Mouse (Mus musculus) embryonic facial prominence, embryonic 10.5 days (tissue): ENCODE data around the gene Zfp384. TPM values are rescaled to one million over a fixed set of nuclear protein-coding genes. Genes with fewer than 3 reads are reported as not detected.
"Not testable (repeated sequence)": the region's sequence is repeated elsewhere in the genome, so short reads cannot be mapped to it uniquely, and the experiment has no call there.

Experiments used
- DNase-seq: peaks from one replicate; pipeline ENCODE4 v3.0.0-alpha.2; 2017; ENCODE audit warnings: low spot score
- H3K27ac ChIP-seq: fragments of 300-500 bp; sonication (generic); replicated peaks from 2 replicates; pipeline ENCODE4 v1.5.1; 2016; ENCODE audit warnings: mild to moderate bottlenecking
- H3K27me3 ChIP-seq: fragments of 300-500 bp; sonication (generic); replicated peaks from 2 replicates; pipeline ENCODE4 v1.6.1; 2016; ENCODE audit warnings: low read depth, mild to moderate bottlenecking; ENCODE audit not compliant: poor library complexity, severe bottlenecking
- H3K36me3 ChIP-seq: fragments of 300-500 bp; sonication (generic); replicated peaks from 2 replicates; pipeline ENCODE4 v1.6.1; 2016; ENCODE audit warnings: mild to moderate bottlenecking, moderate library complexity
- H3K4me1 ChIP-seq: fragments of 300-500 bp; sonication (generic); 2 replicates; pipeline ENCODE4 v1.6.1; 2016
- H3K4me3 ChIP-seq: fragments of 300-500 bp; sonication (generic); 2 replicates; pipeline ENCODE4 v1.5.1; 2016; ENCODE audit warnings: mild to moderate bottlenecking, moderate library complexity
- H3K9me3 ChIP-seq: fragments of 300-500 bp; sonication (generic); 2 replicates; pipeline ENCODE4 v1.6.1; 2016; ENCODE audit warnings: mild to moderate bottlenecking
- WGBS: fragments of 180-500 bp; shearing (Covaris S2); methylation state at CpG from one replicate; pipeline ENCODE4 v1.1.7; 2016; 5-methylcytosine and 5-hydroxymethylcytosine counted together
- polyA plus RNA-seq: library from polyadenylated mRNA; unstranded; fragments of >200 nt; fragmentation: Nextera tagmentation; extraction: Ambion mirVana; gene quantifications from 2 replicates; pipeline ENCODE4 v1.2.1, GENCODE M21; 2016

Gene Zfp384
- polyA plus RNA-seq, 1 experiment from 2014 or later = 11.0 TPM

DNA sequence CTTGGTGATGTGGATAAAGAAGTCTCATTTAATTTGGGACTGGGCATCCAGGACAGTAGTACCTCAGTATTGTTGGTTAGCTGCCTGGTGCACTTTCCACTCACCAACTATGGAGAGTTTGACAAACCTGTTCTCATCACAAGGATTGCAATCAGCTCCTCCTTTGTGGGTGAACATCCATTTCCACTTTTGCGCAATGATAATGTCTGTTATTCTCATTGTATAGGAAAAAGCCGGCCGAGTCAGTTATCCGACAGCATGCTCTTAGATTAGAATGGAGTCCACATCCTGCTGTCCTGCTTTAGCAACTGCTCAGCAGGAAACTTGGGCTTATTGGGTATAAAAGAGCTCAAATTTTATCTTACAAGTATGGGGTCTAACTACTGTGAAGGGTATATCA is 29.7 kb downstream of the Zfp384 start:
- Histone ChIP-seq H3K4me3 (peak overlapping the region; percentile 79), H3K4me1 (peaks cover 15% of the 10 kb centered on the region), H3K36me3 (peaks cover 64% of the 10 kb centered on the region), H3K27me3 (no peaks in the 10 kb centered on the region), H3K9me3 (no peaks in the 10 kb centered on the region), H3K27ac (peak overlapping the region; percentile 89)
- WGBS = 93% methylated on average over 4 of the region's 4 CpGs
- no peak for DNase-seq

DNA sequence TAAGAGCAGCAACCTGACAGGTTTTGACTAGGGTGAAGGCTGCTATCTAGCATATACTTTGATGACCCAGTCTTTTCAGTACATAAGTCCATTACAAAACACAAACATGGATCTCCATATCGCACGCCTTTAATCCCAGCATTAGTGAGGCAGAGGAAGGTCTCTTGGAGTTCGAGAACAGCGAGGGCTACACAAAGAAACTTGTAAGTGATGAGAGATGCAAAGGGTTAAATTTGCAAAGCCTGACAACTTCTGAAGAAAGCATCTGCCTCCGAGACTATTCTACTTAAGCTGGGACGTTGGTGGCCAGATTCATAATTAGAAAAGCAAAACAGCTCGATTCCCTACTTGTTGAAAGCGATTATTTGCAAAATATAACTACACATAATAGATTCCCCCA is 30.2 kb downstream of the Zfp384 start:
- Histone ChIP-seq H3K4me3 (peak overlapping the region; percentile 79), H3K27me3 (no peaks in the 10 kb centered on the region), H3K4me1 (peaks cover 15% of the 10 kb centered on the region), H3K9me3 (no peaks in the 10 kb centered on the region), H3K36me3 (peaks cover 64% of the 10 kb centered on the region), H3K27ac (peak overlapping the region; percentile 89)
- DNase-seq = peak; percentile 30
- 7% methylated on average over 8 of the region's 8 CpGs for WGBS

DNA sequence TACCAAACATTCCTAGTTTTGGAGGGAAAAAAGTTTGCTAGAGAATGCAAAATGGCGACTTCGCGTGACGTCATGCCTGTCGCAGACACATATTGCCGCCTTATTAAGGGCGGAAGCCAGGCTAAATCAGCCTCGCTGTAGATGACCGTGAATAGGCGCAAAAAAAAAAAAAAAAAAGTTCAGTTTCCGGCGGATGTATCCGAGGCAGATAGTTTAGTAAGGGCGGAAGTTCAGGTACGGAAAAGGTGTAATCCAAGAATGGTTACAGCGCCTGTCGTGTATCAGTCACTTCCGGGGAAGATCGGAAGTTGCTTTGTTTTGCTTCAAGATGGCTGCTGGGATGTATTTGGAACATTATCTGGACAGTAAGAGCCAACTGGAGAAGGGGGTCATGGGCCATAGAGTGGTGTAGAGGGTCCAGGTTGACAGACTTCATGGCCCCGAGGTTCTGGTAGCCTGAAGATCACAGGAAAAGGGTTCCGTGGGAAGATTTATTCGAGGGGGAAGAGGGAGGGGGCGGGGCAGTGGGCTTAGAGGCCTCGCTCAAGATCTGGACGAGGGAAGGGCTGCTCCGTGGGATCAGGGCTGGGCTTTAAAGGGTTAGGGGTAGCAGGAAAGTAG is 30.7 kb downstream of the Zfp384 start, which contains the start of gene Ing4:
Gene Ing4 (plus strand): TSS at position 228 of the 621 bp plus-strand sequence.
- Histone ChIP-seq H3K4me3 (peak within 1 kb of the TSS; percentile 79), H3K36me3 (peaks cover 66% of the 10 kb centered on the region), H3K9me3 (no peaks in the 10 kb centered on the region), H3K4me1 (peaks cover 15% of the 10 kb centered on the region), H3K27ac (peak within 1 kb of the TSS; percentile 90), H3K27me3 (no peaks in the 10 kb centered on the region)
- DNase-seq = peak; percentile 90
- under 1% methylated on average over 26 of the region's 26 CpGs for WGBS

DNA sequence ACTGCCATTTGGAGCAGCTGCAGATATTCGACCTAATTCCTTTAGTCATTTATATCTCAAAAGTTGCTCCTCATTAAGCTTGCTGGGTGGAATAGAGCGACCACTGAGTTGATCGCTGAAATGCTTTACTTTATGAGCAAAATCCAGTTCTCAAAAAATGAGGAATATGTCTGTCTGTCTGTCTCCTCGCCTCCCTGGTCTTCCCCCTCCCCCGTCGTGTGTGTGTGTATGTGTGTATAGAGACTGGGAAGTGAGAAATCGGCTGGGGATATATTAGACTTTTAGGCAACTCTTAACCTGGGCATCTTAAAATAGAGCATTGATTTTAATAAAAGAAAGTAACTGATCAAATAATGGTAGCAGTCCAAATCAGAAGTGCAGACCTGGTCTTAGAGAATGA is 31.3 kb downstream of the Zfp384 start:
- Histone ChIP-seq H3K27me3 (no peaks in the 10 kb centered on the region), H3K4me1 (peaks cover 15% of the 10 kb centered on the region), H3K36me3 (peaks cover 66% of the 10 kb centered on the region), H3K9me3 (no peaks in the 10 kb centered on the region), H3K27ac (peak overlapping the region; percentile 90), H3K4me3 (peak overlapping the region; percentile 79)
- DNase-seq = no peak
- 20% methylated on average over 7 of the region's 7 CpGs for WGBS

DNA sequence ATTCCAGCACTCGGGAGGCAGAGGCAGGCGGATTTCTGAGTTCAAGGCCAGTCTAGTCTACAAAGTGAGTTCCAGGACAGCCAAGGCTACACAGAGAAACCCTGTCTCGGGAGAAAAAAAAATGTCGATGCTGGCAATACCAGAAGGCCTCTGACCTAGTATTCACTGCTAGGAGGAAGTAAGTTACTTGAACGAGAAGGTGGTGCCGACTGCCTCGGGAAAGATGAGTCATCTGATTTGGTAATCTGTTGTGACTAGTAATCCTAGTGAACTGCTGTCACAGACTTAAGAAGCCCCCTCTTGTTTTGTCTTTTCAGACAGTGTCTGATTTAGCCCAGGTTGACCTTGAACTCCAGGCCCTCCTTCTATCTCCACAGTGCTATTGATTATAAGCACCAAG is 32.1 kb downstream of the Zfp384 start:
- peaks cover 65% of the 10 kb centered on the region for H3K36me3 ChIP-seq
- 92% methylated on average over 7 of the region's 7 CpGs for WGBS

DNA sequence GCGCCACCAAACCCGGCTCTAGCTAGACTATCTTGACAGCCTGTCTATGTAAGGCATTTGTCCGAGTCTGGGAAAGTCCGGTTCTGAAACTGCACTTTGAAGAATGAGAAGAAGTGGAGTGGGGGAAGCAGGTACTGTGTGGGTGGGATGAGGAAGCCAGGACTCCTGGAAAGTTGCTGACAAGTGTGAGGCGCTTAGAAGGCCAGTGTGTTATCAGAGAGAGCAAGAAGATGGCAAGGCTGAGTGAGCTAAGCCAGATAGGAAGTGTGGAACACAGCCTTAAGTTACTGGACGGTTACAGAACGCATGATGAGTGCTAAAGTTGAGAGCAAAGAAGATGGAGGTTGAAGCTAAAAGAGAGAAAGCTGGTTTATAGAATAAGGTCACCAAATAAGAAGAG is 33.1 kb downstream of the Zfp384 start:
- 95% methylated on average over 7 of the region's 7 CpGs for WGBS
- Histone ChIP-seq H3K4me1 (peaks cover 15% of the 10 kb centered on the region), H3K4me3 (no peak overlapping the region), H3K9me3 (no peaks in the 10 kb centered on the region), H3K27ac (no peak overlapping the region), H3K36me3 (peaks cover 64% of the 10 kb centered on the region), H3K27me3 (no peaks in the 10 kb centered on the region)
- DNase-seq = no peak

More for the DNA sequence above, 32.1 kb downstream of the Zfp384 start:
- no peak for DNase-seq
- Histone ChIP-seq H3K27ac (no peak overlapping the region), H3K9me3 (no peaks in the 10 kb centered on the region), H3K4me3 (peak overlapping the region; percentile 79; the same call in 1 of the 2 replicates), H3K4me1 (peaks cover 15% of the 10 kb centered on the region), H3K27me3 (no peaks in the 10 kb centered on the region)

DNA sequence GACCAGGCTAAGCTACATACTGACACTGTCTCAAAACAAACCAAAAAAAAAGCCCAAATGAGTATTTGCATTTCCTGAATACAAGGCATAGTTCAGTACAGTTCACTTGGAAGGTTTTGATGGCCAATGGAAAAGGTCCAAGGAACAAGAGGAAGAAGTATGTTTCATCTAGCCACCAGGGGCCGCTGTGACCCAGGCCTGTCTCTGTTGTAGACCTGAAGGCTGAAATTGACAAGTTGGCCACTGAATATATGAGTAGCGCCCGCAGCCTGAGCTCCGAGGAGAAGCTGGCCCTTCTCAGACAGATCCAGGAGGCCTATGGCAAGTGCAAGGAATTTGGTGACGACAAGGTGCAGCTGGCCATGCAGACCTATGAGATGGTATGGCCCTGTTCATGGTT is 37.7 kb downstream of the Zfp384 start:
- H3K27me3 ChIP-seq = no peaks in the 10 kb centered on the region
- DNase-seq = peak; percentile 84
- 53% methylated on average over 5 of the region's 5 CpGs for WGBS
- no peak overlapping the region for H3K27ac ChIP-seq
- H3K4me3 ChIP-seq = no peak overlapping the region
- H3K36me3 ChIP-seq = peaks cover 89% of the 10 kb centered on the region
- peaks cover 5% of the 10 kb centered on the region for H3K4me1 ChIP-seq
- no peaks in the 10 kb centered on the region for H3K9me3 ChIP-seq

DNA sequence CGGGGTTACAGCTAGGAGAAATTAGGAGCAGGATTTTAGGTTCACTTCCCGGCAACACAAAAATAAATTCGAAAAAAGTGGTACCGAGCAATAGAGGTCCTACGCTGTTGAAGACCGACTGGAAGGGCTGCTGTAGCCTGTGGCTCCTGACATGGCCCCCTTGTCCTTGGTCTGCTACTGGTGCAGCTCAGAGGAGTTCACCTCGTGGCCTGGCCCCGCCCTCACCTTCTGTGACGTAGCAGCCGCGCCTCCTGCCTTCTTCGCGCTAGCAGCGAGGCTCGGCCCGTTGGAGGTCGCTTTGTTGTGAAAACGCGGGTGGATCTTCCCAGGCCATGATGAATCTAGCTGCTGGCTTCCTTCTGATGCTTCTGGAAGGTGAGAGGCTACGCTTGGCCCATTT is 40.7 kb downstream of the Zfp384 start, which contains the start of gene Acrbp:
Gene Acrbp (plus strand): TSS at position 12 of the 400 bp plus-strand sequence.
- DNase-seq = peak; percentile 42
- H3K9me3 ChIP-seq = no peaks in the 10 kb centered on the region
- H3K4me3 ChIP-seq = no peak within 1 kb of the TSS
- 27% methylated on average over 20 of the region's 20 CpGs for WGBS
- peaks cover 5% of the 10 kb centered on the region for H3K4me1 ChIP-seq
- peaks cover 95% of the 10 kb centered on the region for H3K36me3 ChIP-seq
- no peak within 1 kb of the TSS for H3K27ac ChIP-seq
- H3K27me3 ChIP-seq = no peaks in the 10 kb centered on the region

DNA sequence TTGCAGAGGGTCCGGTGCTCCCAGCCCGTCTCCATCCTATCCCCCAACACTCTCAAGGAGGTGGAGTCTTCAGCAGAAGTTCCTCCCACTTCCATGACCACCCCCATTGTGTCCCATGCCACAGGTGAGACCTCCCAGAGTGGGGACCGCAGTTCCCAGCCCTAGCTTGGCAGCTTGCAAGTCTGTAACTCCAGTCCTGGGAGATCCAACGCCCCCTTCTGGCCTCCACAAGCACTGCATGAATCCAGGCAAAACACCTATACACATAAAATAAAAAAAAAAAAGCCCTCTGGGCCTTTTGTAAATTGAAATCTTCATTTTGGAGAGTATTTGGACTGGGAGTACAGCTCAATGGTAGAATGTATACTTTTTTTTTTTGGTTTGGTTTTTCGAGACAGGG is 42.3 kb downstream of the Zfp384 start:
- WGBS = 71% methylated on average over 5 of the region's 5 CpGs
- peaks cover 88% of the 10 kb centered on the region for H3K36me3 ChIP-seq
- no peak overlapping the region for H3K27ac ChIP-seq
- H3K4me1 ChIP-seq = peaks cover 8% of the 10 kb centered on the region
- H3K27me3 ChIP-seq = no peaks in the 10 kb centered on the region
- DNase-seq = peak; percentile 28
- H3K9me3 ChIP-seq = no peaks in the 10 kb centered on the region
- H3K4me3 ChIP-seq = no peak overlapping the region

DNA sequence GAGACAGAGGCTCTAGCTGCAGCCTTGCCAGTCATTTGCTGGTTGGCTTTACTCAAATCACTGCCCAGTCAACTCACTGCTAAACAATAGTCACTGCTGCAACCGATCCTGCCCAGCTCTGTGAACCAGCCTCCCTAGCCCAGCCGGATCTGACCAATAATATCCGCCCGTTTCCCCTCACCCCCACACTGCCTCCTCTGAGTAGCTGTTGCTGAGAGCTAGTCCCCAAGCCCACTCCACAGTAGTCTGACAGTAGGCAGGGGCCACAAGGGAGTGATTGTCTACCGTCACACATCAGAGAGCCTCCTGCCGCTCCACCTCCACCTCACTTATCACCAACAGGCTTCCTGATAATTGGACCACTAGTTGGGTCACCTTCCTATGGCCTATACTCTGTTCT is 52.5 kb downstream of the Zfp384 start:
- no peak for DNase-seq

DNA sequence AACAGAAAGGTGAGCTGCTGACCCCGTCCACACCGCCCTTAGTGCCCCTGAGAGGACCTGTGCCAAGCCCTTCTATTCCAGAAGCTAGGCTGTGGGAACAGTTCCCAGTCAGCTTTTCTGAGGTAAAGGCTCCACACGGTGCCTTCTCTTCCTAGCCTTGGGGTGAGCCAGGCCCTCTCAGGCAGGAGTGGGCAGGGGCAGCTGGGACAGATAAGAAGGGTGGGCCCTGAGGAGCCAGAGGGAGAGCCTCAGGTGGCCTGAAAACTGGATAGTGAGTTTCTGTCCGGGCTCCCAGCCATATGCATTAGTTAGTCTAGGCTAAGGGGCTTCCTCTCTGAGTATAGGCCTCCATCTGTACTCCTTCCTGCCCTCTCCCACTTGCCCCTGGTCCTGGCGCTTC is 53.6 kb downstream of the Zfp384 start:
- Histone ChIP-seq H3K27ac (no peak overlapping the region), H3K4me3 (no peak overlapping the region), H3K27me3 (no peaks in the 10 kb centered on the region), H3K9me3 (no peaks in the 10 kb centered on the region), H3K36me3 (peaks cover 4% of the 10 kb centered on the region; the same call in 1 of the 2 replicates), H3K4me1 (peaks cover 12% of the 10 kb centered on the region)
- 84% methylated on average over 5 of the region's 5 CpGs for WGBS
- no peak for DNase-seq

More for the DNA sequence above, 52.5 kb downstream of the Zfp384 start:
- 33% methylated on average over 6 of the region's 6 CpGs for WGBS
- H3K27me3 ChIP-seq = no peaks in the 10 kb centered on the region
- no peak overlapping the region for H3K4me3 ChIP-seq
- H3K36me3 ChIP-seq = peaks cover 4% of the 10 kb centered on the region; the same call in 1 of the 2 replicates
- peak overlapping the region; percentile 63; the same call in 1 of the 2 replicates for H3K27ac ChIP-seq
- H3K4me1 ChIP-seq = peaks cover 12% of the 10 kb centered on the region
- no peaks in the 10 kb centered on the region for H3K9me3 ChIP-seq

DNA sequence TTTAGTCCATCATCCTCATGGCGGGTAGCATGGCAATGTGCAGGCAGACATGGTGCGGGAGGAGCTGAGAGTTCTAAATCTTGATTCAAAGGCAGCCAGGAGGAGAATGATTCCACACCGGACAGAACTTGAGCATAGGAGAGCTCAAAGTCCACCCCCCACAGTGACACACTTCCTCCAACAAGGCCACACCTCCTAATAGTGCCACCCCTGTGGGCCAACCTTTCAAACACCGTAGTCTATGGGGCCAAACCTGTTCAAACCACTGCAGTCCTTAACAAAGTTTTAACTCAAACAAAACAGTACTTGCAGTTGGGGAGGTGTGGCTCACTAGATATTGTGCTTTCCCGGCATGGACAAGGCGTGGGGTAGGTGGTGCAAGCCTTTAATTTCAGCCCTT is 55.0 kb downstream of the Zfp384 start:
- DNase-seq = no peak
- no peaks in the 10 kb centered on the region for H3K9me3 ChIP-seq
- WGBS = 92% methylated on average over 6 of the region's 6 CpGs
- no peaks in the 10 kb centered on the region; the same call in 1 of the 2 replicates for H3K27me3 ChIP-seq
- peaks cover 12% of the 10 kb centered on the region for H3K4me1 ChIP-seq
- no peak overlapping the region for H3K27ac ChIP-seq
- no peak overlapping the region for H3K4me3 ChIP-seq
- H3K36me3 ChIP-seq = no peaks in the 10 kb centered on the region

DNA sequence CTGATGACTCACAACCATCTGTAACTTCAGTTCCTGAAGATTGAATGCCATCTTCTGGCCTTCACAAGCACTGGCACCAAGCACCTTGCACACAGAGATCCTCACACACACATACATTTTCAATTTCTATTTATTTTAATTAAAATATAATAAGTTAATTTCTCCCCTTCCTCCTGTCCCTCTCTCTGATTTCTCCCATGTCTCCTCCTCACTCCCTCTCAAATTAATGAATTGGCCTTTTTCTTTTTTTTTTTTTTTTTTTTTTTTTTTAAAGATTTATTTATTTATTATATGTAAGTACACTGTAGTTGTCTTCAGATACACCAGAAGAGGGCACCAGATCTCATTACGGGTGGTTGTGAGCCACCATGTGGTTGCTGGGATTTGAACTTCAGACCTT is 56.3 kb downstream of the Zfp384 start:
- H3K27ac ChIP-seq, H3K27me3 ChIP-seq: not testable (repeated sequence)
- WGBS = no CpG with 5 or more reads among the region's 1 CpGs

More for the DNA sequence above, 56.3 kb downstream of the Zfp384 start:
- peaks cover 12% of the 10 kb centered on the region for H3K4me1 ChIP-seq
- DNase-seq, H3K36me3 ChIP-seq, H3K9me3 ChIP-seq, H3K4me3 ChIP-seq: not testable (repeated sequence)
